Mouse (Mus musculus) spleen, postnatal 36 days (tissue): ENCODE results near the gene BC034090.

ENCODE experiments used
- DNase-seq, 2 experiments: peaks; one replicate each; pipeline ENCODE4 v3.0.0; 2022; ENCODE audit warnings: low spot score in 2 of 2, mixed read lengths in 1 of 2

Gene BC034090

GRCm38 (mm10) chr1:155216844-155217243 is 27.4 kb downstream of the BC034090 start:
- no peak for DNase-seq

DNA sequence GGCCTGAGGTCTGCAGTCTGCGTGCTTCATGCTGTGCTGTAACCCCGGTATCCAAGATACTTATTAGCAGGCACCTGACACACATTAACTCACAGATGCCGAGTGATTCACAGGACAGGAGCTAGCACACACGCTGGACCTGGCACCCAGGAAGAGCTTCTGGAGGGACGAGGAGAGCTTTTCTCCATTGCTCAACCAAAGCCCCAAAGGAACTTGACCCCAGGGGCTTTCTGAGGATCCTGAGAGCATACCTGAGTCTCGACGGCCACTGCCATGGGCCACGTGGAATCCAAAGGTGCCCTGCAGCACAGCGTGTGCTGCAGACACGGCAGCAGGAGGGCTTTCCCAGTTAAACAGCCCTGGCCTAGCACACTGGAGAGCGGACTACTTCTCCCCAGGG is 27.9 kb downstream of the BC034090 start:
- DNase-seq, result no peak

GRCm38 (mm10) chr1:155215066-155215764 is 29.0 kb downstream of the BC034090 start:
- DNase-seq, result no peak

DNA sequence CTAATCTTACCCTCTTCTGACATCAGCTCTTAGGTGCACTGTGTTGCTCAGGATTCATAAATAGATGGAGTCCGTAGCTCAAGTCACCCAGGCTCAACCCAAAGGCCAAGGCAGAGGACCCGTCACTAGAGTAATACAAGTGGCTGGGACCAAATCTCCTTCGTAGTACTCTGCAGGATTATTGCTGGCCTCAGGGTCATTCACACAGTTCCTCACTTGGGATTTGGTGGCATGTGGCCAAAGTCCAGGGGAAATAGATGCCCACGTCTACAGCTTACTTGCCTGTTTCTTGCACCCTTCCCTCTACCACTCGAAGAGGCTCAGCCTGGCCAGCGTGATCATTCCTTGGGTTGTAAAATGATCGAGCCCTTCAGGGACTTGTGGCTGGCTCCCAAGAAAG is 30.3 kb downstream of the BC034090 start:
- no peak for DNase-seq

GRCm38 (mm10) chr1:155212936-155213774 is 31.1 kb downstream of the BC034090 start:
- DNase-seq, result no peak

- no peak for DNase-seq
Measured at GRCm38 (mm10) chr1:155212493-155212892, 31.8 kb downstream of the BC034090 start.

DNA sequence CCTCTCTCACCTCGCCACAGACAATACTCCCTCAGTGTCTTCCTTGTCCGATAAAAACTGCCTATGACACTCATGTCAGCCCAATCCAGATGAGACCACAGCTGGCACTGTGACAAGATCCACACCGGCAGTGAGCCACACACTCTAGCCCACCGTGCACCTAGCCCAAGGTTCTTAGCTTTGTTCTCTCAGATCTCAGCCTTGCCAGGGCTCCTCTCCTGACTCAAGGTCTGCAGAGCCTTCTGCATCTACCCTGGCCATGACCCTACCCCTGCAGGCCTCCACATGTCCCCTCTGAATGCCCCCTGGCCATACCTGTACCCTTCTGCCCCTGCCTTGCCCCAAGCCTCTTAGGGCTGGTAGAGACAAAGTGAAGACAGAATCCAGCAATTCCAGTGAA is 32.2 kb downstream of the BC034090 start:
- no peak for DNase-seq

GRCm38 (mm10) chr1:155211017-155211416 is 33.2 kb downstream of the BC034090 start:
- DNase-seq, result no peak

- DNase-seq, result no peak
Measured at GRCm38 (mm10) chr1:155210011-155210763, 34.1 kb downstream of the BC034090 start.

DNA sequence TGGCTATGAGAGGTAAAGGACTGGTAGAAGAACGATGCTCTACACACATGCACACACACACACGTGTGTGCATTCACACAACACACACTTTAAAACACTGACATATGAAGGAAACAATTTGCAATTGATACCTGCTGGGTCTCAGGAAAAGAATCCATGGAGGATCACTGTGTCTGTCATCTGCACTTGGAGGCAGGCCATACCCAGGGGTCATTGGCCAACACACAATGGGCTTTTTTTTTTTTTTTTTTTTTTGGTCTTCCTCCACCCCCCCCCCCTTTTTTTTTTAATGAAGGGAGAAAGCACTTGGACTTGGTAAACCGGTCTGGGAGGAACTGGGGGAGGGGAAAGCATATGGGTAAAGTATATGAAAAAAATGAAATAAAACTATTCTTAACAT is 36.4 kb downstream of the BC034090 start:
- DNase-seq, result no peak

DNA sequence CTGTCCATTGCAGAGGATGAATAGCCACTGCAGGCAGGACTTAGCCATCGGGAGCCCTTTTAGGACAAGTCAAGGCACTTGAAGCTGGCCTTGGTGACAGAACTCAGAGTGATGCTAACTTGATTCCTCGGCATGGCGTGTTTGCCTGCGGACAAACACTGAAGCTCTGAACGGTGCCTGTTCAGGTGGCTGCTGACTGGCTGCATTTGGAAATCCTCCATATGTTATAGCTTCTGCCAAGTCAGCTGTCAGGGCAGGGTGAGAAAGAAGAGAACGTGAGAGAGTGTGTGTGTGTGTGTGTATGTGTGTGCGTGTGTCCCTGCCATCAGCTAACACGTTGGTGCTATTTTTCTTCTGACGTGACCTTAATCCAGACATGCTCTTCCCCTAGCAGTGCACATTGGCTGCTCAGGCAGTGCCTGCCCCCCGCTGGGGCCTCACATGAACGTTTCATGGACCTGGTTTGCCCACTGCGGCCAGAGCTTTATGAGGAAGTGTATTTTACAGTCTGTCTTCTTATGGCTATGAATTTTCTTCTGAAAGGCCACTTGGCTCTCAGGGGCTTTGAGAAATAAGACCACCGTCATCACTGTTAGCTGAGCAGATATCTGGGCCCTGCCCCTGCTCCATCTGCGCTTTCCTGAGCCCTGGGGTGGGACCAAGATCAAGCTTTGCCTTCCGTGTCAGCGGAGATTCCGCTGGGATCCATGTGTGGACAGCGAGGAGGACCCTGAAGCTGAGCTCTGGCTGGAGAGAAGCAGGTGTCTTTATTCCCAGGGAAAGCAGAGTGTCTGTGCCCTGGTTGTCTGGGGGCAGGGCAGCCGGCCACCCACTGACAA is 38.2 kb downstream of the BC034090 start:
- no peak for DNase-seq

GRCm38 (mm10) chr1:155205311-155205710 is 38.9 kb downstream of the BC034090 start:
- no peak for DNase-seq

GRCm38 (mm10) chr1:155204560-155205162 is 39.6 kb downstream of the BC034090 start:
- no peak for DNase-seq

- DNase-seq, result no peak
Measured at GRCm38 (mm10) chr1:155203954-155204353, 40.3 kb downstream of the BC034090 start.

- DNase-seq, result no peak
Measured at GRCm38 (mm10) chr1:155203101-155203500, 41.1 kb downstream of the BC034090 start.

- no peak for DNase-seq
Measured at GRCm38 (mm10) chr1:155202472-155202871, 41.8 kb downstream of the BC034090 start.

GRCm38 (mm10) chr1:155201914-155202313 is 42.3 kb downstream of the BC034090 start:
- no peak for DNase-seq

DNA sequence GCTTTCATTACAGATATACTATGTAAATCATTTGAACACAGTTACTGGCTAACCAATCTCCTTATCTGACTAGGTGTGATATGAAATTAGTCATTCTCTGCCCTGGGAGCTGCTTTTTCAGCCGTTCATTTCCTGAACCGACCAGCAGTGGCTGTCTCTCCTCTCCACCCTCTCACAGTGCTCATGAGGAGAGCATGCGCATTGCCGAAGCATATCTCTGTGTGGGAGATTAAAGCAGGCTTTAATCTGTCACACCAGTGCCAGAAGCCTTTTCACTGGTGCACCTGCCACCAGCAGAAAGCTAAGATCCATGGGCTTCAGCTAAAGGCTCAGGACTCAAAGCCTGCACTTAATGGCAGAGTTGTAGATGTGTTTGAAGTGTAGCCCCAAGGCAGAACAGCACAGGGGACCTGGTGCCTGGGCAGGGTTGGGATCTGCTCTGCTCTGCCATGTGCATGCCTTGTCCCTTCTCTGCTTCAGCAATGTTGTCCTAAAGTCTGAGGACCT is 42.8 kb downstream of the BC034090 start:
- no peak for DNase-seq

DNA sequence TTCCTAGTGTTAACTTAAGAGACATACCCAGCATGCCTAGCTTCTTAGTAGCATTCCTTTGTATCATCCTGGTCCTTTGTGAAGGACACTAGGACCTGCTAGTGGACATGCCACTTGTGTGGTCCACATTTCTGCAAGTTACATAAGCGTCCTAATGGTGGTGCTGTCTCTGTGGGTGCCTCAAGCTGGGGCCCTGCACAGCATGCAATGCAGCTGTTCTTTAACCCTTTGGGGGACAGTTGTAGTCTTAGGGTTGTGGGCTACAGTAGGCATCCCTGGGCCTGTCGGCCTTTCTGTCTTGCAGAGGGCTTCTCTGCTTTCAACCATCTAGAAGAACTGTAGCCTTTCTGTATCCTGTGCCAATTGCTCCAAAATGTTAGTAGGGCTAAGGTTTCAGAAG is 43.3 kb downstream of the BC034090 start:
- no peak for DNase-seq

- no peak for DNase-seq
Measured at GRCm38 (mm10) chr1:155199522-155199921, 44.7 kb downstream of the BC034090 start.

DNA sequence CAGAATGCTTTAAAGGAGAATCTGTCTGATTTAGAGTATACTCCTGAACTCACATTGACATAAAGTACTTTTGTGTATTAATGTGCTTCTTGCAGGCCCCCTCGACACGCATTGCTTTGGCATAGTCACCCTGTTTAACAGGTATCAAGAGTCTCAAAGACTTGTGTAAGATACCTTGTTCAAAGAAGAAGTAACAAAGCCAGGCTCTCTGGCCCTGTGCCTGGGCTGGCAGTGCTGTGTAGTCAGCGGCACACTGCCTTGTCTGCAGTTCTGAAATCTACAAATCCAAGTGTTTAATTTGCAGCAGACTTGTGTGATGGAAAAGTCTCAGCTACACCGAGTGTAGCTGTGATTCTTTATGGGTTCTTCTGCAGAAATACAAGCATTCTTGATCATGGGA is 47.6 kb downstream of the BC034090 start:
- DNase-seq, result no peak
